Mouse (Mus musculus) inflammation-experienced regulatory T-cells, adult 6 months (primary cell): ENCODE data around the gene Cdk2. TPM values are rescaled to one million over a fixed set of nuclear protein-coding genes. Genes with fewer than 3 reads are reported as not detected.
A peak's percentile ranks its signal among the peaks of the same experiment; 100 is the strongest.

Experiments
- ATAC-seq: one replicate; pipeline ENCODE4 v1.8.0; 2017
- polyA plus RNA-seq, 3 experiments: library from polyadenylated mRNA; unstranded; fragments of 100-300 nt; shearing (Covaris generic); gene quantifications; one replicate each; pipeline ENCODE4 v1.2.1; 2017

Gene Cdk2
- polyA plus RNA-seq, 3 experiments from 2014 or later = 16.8 to 38.3 (median 19.9) TPM

DNA sequence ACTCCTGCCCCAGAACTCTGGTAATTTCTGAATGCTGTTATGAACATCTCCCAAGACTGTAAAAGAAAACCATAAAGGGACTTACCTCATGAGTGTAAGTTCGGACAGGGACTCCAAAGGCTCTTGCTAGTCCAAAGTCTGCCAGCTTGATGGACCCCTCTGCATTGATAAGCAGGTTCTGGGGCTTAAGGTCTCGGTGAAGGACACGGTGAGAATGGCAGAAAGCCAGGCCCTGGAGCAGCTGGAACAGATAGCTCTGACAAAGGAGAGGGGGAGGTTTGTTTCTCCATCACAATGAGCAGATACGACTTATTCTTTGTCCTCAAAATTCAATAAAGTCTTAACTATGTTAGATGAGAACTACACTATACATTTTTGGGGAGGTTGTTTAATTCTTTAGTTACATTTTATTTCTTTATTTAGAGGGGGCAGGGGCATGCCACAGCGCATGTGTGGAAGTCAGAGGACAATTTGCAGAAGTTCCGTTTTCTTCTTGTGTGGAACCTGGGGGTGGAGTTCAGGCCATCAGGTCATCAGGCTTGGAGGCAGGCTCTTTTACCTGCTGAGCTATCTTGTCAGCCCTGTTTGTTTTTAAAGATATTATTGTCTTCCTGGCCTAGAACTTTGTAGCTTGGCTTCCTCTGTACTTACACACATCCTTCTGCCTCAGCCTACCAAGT lies 2.4 kb downstream of the Cdk2 start:
- no peak for ATAC-seq

DNA sequence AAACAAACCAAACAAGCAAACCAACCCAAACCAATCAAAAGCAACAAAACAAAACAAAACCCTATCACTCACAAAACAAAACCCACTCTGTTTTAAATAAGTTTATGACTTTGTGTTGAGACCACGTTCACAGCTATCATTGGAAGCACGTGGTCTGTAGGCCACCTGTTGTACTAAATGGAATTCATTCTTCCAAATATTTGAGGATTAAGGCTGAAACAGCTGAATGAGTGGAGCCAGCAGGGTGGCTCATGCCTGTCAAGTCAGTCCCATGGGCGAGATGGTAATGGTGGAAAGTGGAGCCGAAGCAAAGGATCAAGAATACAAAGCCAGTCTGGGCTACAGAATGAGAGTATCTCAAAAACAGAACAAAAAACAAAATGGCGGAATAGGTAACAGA lies 4.1 kb downstream of the Cdk2 start:
- no peak for ATAC-seq

GRCm38 (mm10) chr10:128699611-128700010 lies 5.2 kb downstream of the Cdk2 start:
- no peak for ATAC-seq

- ATAC-seq = no peak
Measured at GRCm38 (mm10) chr10:128699006-128699405, 5.8 kb downstream of the Cdk2 start.

- no peak for ATAC-seq
Measured at GRCm38 (mm10) chr10:128697072-128697725, 7.6 kb downstream of the Cdk2 start.

GRCm38 (mm10) chr10:128695992-128696807 lies 8.6 kb downstream of the Cdk2 start, which contains the start of gene Rab5b:
TSS of gene Rab5b (minus strand) at chr10:128696264.
- peak; percentile 99 for ATAC-seq

- ATAC-seq = no peak
Measured at GRCm38 (mm10) chr10:128695411-128695991, 9.3 kb downstream of the Cdk2 start.

DNA sequence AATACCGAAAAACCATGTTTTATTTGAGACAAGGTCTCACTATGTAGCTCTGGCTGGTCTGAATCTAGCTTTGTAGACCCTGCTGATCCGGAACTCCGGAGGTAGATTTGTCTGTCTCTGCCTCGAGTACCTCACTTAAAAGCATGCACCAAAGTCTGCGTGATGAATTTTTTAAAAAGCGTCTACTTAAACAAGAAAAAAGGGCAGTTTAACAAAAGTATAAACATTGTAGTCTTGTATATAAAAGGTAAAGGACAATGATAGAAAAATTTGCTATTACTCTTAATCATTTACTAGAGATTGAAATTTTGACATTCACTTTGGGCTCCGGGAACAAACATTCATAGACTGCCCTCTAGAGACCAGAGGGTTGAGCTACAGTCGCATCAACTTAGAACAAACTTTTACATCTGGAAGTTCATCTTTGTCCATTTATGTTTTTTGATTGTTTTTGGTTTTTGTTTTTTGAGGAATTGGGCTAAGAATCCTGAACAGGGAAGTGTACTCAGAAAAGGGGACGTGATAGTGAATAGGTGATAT lies 30.3 kb downstream of the Cdk2 start:
- peak; percentile 55 for ATAC-seq

- ATAC-seq = peak; percentile 85
Measured at GRCm38 (mm10) chr10:128673763-128674468, 30.9 kb downstream of the Cdk2 start, which contains the start of gene Suox. TSS of gene Suox (minus strand) at chr10:128674073.

- ATAC-seq = no peak
Measured at GRCm38 (mm10) chr10:128671148-128671547, 33.7 kb downstream of the Cdk2 start.

GRCm38 (mm10) chr10:128668790-128669672 lies 35.8 kb downstream of the Cdk2 start:
- ATAC-seq = peak; percentile 20

DNA sequence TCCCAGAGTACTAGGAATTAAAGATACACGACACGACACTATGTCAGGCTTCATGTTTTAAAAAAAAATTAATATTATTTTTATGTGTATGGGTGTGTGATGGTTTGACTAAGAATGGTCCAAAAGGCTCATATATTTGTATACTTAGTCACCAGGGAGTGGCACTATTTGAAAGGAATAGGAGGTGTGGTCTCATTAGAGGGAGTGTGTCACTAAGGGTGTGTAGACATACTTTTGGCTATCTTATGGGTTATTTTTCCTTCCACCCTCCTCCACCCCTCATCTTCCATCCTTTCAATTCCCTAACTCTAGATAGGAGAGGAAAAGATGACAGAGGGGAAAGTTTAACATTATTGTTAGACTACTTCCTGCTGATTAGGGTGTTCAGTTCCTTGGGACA lies 39.0 kb downstream of the Cdk2 start:
- ATAC-seq = no peak

- ATAC-seq = no peak
Measured at GRCm38 (mm10) chr10:128665307-128665706, 39.5 kb downstream of the Cdk2 start.

DNA sequence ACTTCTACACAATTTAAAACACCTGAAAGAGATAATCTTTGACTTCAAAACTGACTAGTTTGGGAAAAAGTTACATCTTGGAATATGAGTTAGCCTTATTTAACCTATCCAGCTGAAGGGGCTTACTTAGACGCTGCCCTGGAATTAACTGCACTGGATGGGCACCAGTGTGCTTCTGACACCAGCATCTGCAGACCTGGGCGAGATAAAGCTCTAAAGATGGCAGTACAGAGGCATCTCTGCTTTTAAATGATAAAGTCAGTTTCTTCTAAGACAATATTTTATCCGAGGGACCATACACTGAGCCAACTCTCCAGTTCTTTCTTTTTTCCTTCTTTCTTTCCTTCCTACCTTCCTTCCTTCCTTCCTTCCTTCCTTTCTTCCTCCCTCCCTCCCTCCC lies 40.0 kb downstream of the Cdk2 start:
- ATAC-seq = no peak

DNA sequence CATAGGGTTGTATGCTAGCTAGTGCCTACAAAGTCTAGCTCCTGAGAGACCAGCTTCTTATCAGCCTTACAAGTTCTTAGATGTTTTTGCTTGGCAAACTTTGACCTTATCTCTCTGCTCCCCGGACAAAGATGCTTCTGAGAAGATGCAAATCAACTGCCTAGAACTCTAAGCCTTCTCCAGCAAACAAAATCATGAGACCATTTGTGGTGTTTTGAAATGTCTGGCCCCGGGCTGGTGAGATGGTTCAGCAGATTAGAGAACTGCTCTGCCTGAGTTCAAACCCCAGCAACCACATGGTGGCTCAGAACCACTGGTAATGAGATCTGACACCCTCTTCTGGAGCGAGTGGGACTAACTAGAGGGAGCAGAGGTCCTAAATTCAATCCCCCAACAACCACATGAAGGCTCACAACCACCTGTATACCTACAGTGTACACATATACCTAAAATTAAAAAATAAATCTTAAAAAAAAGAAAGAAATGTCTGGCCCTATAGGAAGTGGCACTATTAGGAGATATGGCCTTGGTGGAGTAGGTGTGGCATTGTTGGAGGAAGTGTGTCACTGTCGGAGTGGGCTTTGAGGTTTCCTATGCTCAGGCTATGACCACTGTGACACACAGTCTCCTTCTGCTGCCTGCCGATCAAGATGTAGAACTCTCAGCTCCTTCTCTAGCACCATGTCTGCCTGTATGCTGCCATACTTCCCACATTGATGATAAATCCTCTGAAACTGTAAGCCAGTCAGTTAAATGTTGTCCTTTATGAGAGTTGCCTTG lies 41.2 kb downstream of the Cdk2 start:
- peak; percentile 35 for ATAC-seq

DNA sequence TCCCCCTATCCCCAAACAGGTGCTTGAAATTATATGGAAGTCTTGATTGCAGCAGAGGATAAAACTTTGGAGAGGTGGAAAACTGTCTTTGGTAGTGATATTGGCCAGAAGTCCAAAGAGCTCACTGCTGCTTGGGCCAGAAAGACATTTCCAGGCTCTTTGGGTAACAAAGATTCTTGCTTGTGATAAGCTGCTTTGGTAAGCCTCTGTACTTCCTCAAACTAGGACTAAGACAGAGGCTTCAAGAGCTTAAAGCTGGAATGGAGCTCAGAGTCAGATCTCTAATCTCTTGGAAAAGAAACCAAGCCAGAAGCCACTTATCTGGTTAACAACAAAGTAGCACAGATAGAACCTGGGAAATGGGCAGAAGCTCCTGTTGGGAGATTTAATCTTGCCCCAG lies 42.4 kb downstream of the Cdk2 start:
- no peak for ATAC-seq

DNA sequence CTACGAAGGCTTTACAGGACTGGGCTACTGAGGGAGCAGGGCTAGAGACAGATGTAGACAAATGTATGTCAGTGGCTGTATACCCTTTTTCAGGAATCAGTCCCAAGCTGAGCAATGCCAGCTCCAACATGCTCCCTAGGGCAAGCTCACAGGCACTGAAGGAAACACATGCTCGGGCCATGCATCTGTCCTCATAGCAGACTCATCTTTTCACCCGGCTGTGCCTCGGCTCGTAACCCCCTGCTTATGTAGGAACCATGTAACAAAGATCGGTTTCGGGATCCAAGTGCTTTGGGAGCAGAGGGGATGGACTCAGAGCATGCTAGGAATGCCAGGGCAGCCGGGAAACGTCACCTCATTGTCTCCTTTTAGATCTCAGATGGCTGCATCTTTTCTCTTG lies 45.3 kb downstream of the Cdk2 start:
- no peak for ATAC-seq

GRCm38 (mm10) chr10:128657844-128658243 lies 47.0 kb downstream of the Cdk2 start:
- no peak for ATAC-seq

- no peak for ATAC-seq
Measured at GRCm38 (mm10) chr10:128656731-128657130, 48.1 kb downstream of the Cdk2 start.

DNA sequence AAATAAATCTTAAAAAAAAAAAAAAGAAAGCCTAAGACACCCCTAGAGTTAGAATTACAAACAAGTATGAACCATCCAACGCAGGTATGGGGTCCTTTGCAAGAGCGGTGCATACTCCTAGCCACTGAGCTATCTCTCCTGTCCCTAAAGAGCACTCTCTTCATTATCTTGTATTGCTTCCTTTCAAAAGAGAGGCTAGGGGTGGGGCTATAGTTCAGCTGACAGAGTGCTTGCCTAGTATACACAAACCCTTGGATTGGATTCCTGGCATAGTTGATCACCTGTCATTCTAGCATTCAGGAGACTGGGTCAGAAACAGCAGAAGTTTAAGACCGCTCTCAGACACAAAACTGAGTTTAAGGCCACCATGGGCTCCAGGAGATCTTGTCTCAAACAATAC lies 49.6 kb downstream of the Cdk2 start:
- ATAC-seq = no peak
